Mouse (Mus musculus) urinary bladder, adult 2 months (tissue): ENCODE data around the gene Ccnd2. TPM values are rescaled to one million over a fixed set of nuclear protein-coding genes. Genes with fewer than 3 reads are reported as not detected.

Experiments used
- DNase-seq: peaks from one replicate; pipeline ENCODE4 v3.0.0; 2022; ENCODE audit warnings: low spot score
- polyA plus RNA-seq: library from polyadenylated mRNA; depleted of rRNA; stranded (reverse); fragments of >200 nt; gene quantifications from 2 replicates; pipeline ENCODE4 v1.2.3, GENCODE M21; 2012; rRNA removed

Gene Ccnd2
- 49.3 and 62.8 TPM in 2 replicates for polyA plus RNA-seq

GRCm38 (mm10) chr6:127152106-127152951, at the start of gene Ccnd2:
TSS of gene Ccnd2 (minus strand) at chr6:127152193.
- DNase-seq: no peak

GRCm38 (mm10) chr6:127196985-127197384, 45.0 kb upstream of the Ccnd2 start:
- DNase-seq: no peak

DNA sequence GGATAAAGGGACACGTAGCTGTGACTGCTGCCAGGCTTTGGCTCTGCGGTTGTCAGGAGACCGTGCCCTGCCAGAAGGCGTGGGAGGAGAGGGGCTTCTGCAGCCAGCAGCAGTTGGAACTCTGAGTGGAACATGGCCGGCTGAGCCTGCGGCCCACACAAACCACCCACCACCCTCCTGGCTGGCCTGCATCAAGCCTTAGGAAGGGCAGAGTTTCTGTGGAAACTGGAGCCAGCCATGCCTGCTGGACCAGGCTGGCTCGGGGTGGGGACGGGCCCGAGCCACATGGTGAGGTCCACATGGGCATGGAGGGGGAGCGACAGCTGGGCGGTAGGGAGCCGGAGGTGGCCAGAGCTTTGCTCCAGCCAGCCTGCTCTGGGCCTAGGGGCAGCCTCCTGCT, 29.3 kb upstream of the Ccnd2 start:
- no peak for DNase-seq

DNA sequence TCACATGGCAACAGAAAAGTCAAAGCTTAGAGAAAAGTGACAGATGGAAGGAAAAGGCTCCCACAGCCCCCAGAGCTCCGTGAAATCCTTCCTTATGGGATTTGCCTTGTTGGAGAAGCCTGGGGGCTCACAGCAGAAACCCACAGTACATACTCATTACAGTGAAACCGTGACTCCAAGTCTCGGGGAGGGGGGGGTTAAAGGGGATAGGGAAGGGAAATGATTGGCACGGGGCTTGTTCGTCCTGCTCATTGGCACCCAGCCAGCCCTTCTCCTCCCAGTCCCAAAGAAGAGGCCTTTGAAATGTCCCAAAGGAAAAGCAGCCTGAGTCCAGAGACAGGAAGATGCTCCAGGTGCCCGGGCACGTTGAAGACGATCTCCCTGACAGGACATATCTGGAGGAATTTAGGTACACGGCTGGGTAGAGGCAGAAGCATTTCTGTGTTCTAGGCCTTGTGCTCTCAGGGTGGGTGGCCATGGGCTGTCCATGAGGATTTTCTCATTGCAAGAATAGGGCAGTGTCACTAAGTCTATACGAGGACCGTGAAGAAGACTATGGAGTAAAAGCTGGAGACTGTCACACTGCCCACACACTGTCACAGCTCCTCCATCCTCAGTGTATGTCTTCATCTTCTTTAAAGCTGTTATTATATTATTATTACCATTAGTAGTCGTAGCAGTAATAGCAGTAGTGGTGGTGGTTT, 27.2 kb upstream of the Ccnd2 start:
- DNase-seq: no peak

DNA sequence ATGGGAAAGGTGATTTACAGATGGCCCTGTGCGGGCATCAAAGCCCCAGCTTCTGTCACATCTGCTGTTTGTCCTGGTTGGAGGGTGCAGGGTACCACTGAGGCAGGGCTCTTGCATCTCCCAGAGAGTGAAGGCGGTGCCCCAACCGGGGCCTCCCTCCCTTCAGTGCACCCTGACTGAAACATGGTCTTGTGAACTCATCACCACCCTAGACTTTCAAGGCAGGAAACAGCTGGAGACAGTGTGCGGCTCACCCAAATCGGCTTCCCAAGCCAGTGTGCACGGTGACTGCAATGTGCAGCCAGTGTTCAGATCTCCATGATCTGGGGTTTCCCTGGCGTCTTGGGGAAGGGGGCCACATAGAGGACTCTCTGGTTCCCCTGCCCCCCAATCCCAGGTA, 26.0 kb upstream of the Ccnd2 start:
- no peak for DNase-seq

GRCm38 (mm10) chr6:127177441-127177840, 25.4 kb upstream of the Ccnd2 start:
- DNase-seq: no peak

- DNase-seq: no peak
These were observed 20.5 kb upstream of the Ccnd2 start for GRCm38 (mm10) chr6:127172461-127172860.

DNA sequence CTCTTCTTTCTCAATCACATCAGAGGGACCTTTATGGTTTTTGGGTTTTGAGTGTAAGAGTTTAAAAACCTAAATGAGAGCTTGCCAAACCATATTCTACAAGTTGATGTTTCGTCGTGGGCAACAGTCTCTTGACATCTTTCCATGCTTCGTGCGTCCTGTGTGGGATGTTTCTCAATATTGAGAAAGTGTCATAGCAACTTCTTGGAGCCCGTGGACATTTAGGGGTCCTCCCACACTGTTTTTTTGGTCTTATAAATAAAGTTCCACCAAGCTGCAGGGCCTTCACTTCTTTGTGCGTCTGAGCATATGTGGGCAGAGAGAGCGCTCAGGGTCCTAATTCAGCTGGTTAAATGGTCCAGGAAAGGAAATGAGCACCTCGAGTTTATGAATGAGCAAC, 18.7 kb upstream of the Ccnd2 start:
- no peak for DNase-seq

GRCm38 (mm10) chr6:127165663-127166062, 13.7 kb upstream of the Ccnd2 start:
- no peak for DNase-seq

DNA sequence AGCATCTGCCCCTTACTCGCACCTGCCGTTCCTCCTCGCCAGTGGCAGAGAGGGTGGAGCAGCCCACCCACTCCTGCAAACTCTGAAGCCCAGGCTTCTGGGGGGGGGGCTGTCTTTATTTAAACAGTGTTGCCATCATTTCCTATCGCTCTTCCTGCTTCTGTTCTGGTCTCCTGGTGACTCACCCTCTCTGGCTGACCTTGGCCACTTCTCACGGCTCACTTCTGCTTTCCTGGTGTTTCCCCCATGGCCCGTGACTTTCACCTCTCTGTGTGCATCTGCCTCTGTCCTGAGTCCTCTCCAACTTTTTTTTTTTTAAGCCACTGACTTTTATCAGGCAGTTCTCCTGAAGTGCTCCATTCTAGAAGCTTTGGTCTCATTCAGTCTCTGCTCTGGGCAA, 10.8 kb upstream of the Ccnd2 start:
- DNase-seq: no peak

DNA sequence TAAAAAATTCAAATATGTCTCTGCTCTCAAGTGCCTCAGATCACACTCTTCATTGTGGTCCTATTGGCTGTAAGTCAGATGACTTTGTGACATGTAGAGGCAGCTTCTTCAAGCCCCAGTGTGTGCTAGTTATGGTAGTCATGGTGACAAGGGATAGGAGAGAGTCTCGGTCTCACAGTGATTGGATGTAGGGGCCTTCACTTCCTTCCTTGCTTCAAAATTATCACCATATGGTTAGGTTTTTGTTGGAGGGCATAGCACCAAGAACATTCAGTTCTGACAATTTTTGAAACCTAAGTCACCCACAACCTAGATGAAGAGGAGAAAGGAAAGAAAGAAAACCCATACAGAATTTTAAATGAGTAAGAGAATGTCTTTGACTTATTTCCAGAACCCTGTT, 5.3 kb upstream of the Ccnd2 start:
- no peak for DNase-seq

GRCm38 (mm10) chr6:127155468-127155867, 3.5 kb upstream of the Ccnd2 start:
- DNase-seq: no peak

DNA sequence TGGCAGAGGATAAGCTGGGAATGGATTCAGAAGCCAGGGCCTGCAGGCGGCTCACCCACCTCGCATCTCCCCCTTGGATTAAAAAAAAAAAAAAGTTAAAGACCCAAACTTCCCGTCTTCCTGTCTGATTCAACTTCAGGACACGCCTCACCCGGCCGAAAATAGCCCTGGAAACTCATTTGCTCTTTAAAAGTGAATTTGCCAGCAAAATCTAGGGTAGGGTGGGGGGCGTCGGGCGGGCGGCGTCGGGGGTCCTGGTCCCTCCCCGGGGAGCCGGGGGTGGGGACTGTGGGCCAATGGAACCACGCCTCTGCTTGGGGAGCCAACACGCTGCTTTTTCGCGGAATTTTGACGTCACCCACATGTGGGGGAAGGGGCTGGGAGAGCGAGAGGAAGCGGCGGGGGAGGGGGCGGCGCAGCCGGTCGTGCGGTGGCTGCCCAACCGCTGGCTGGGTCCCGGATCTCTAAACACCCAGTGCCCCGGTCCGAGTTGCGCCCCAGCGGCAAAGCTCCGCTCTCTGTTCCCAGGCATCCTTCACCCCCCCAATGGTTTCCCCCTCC, 2.8 kb upstream of the Ccnd2 start:
- no peak for DNase-seq

DNA sequence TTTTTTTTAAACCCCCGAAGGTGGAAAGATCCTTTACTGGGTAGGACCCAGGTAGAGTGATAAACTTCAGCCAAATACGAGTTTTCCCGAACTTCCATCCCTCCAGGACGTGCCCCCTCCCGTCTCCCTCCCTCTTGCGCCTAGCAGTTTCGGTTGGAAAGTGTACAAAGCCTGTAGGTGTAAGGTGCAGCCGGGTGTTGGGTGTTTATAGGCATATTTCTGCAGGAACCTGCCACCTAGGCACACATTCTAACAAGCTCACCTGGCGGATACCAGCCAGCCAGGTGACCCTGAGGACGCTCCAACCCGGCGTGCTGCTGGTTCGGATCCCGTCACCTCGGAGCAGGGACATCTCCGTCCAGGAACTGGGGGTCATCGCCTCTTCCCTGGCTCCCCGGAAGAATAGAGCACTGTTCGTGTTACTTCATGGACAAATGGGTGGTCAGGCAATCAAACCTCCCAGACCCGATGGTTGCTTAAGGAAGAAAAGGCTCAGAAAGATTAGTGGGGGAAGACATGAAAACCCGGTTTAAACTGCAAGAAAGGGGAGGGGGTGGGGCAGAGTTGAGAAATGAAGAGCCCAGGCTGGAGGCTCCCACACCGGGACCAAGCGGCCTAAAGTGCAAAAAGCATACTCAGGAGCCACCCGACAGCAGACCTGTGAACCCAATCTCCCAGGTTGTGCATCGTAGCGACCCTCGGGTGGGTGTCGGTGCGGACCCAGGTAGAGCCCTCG, 2.1 kb upstream of the Ccnd2 start:
- no peak for DNase-seq

GRCm38 (mm10) chr6:127153296-127153800, 1.4 kb upstream of the Ccnd2 start:
- DNase-seq: no peak

DNA sequence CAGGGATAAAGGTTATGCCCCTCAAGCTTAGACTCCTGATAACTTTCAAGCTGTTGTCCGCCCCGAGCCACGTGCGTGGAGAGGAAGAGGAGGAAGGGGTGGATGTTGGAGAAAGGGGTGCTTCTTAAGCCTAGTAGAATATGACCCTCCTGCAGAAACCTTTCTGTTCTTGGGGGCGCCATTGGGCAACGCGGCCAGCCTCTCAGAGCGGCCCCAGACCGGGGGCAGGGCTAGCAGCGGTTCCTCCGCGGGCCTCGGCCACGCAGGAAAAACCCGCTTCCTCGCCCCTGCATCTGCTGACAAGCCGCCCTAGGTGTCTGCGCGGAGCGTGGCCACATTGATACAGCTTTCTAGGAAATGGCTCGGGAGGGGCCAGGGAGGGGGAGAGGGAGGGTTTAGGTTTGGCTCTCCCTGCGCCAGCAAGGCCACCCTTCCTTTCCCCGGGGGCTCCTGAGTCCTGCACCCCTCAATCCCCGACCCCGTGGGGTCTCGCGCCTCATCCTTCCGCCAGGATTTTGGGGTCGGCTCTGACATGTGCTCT, 358 bp downstream of the Ccnd2 start:
- peak; percentile 34 for DNase-seq

DNA sequence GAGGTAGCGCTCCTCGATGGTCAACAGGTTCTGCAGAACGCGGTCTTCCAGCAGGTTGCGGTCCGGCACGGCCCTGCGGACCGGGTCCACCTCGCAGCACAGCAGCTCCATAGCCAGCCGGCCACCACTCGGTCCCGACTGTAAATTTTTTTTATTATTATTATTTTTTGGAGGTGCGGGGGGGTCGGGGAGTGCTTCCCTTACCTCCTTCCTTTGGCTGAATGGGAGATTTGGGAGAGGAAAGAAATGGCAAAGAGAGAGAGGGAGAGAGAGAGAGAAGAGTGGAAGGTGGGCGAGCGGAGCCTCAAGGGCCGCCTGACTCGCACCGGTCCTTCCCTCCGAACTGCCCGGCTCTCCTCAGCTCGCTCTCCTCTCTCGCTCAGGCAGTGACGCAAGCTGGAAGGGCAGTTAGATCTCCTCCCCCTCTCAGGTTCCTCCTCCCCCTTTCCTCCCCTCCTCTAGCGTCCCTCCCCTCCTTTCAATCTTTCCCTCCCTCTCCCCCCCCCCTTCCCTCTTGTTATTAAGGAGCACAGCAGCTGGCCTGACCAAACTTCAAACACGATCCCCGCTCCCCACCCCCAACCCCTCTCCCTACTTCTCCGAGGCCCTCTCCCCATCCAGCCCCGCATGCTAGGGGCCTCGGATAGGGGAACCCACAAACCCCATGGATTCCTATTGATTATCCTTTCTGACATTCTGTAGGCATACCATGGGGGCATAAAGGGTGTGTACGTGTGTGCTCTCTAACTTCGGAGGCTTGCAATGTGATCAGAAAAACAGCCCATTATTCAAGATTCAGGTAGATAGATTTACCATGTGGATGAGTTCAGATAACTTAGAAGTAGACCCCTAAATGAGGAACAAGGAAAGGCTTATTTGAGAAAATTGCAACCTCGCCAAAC, 1.1 kb downstream of the Ccnd2 start:
- DNase-seq: peak; percentile 60

GRCm38 (mm10) chr6:127149944-127150662, 1.9 kb downstream of the Ccnd2 start:
- peak; percentile 37 for DNase-seq

- DNase-seq: peak; percentile 46
These were observed 2.6 kb downstream of the Ccnd2 start for GRCm38 (mm10) chr6:127149303-127149943.
